Comparison of ENCODE assay signal across 13 mouse cellular contexts in the genomic region with DNA sequence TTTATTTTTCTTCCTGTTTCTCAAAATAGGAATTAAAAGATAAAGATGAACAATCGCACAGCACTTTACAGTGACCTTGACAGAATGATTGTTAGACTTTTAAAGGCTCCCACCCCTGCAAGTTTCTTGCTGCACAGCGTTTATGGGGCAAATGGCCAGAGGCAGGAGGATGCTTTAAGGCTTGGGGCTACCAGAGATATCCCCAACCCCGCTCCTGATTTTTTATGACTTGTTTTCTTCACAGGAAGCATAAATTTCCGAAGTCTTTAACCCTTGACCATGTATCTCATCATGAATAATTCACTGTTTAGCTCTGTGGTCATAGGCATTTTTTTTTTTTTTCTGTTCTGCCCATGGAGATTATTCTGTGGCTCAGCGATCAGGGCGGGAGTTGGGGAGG.
"Had no signal": no experiment of that assay in that cellular context is flagged by ENCODE, and none has a peak within 500 bp of the region (broad histone marks: within the 10 kb centered on the region; RNA-seq: fewer than 3 reads in every experiment).

No protein-coding gene starts in this region.

- H3K9me3 ChIP-seq: intestine, embryonic 15.5 days; liver, embryonic 15.5 days; lung, embryonic 15.5 days; midbrain, embryonic 12.5 days; neural tube, embryonic 13.5 days; stomach, embryonic 15.5 days had no signal

- H3K36me3 ChIP-seq: intestine, embryonic 15.5 days; liver, embryonic 15.5 days; lung, embryonic 15.5 days; midbrain, embryonic 12.5 days; neural tube, embryonic 13.5 days; stomach, embryonic 15.5 days had no signal

- DNase-seq: left cerebral cortex, postnatal 4 days; lung, postnatal 14 days; right cerebral cortex, postnatal 4 days; thymus, postnatal 36 days had no signal

- H3K4me2 ChIP-seq: intestine, embryonic 15.5 days; liver, embryonic 15.5 days; lung, embryonic 15.5 days; midbrain, embryonic 12.5 days; neural tube, embryonic 13.5 days; stomach, embryonic 15.5 days had no signal

- H3K9ac ChIP-seq: intestine, embryonic 15.5 days; liver, embryonic 15.5 days; lung, embryonic 15.5 days; midbrain, embryonic 12.5 days; neural tube, embryonic 13.5 days; stomach, embryonic 15.5 days had no signal

- H3K27ac ChIP-seq: intestine, embryonic 15.5 days; liver, embryonic 15.5 days; lung, embryonic 15.5 days; macrophage; midbrain, embryonic 12.5 days; neural tube, embryonic 13.5 days; stomach, embryonic 15.5 days had no signal

- H3K27me3 ChIP-seq: intestine, embryonic 15.5 days; liver, embryonic 15.5 days; lung, embryonic 15.5 days; megakaryocyte, embryonic 14.5 days; midbrain, embryonic 12.5 days; neural tube, embryonic 13.5 days; stomach, embryonic 15.5 days had no signal

- H3K4me1 ChIP-seq: intestine, embryonic 15.5 days; liver, embryonic 15.5 days; lung, embryonic 15.5 days; megakaryocyte, embryonic 14.5 days; midbrain, embryonic 12.5 days; stomach, embryonic 15.5 days had no signal

- ATAC-seq: intestine, embryonic 15.5 days; midbrain, embryonic 16.5 days had no signal

- H3K4me3 ChIP-seq: intestine, embryonic 15.5 days; liver, embryonic 15.5 days; lung, embryonic 15.5 days; megakaryocyte, embryonic 14.5 days; midbrain, embryonic 12.5 days; neural tube, embryonic 13.5 days; stomach, embryonic 15.5 days had no signal
